Mouse (Mus musculus): ENCODE measurements at regions not wholly inside any gene's neighbourhood (a gene's known extent, or its start where the extent isn't known, plus 50 kb on each side); places are given as distances from the start of the nearest gene placed in this dataset.

DNA sequence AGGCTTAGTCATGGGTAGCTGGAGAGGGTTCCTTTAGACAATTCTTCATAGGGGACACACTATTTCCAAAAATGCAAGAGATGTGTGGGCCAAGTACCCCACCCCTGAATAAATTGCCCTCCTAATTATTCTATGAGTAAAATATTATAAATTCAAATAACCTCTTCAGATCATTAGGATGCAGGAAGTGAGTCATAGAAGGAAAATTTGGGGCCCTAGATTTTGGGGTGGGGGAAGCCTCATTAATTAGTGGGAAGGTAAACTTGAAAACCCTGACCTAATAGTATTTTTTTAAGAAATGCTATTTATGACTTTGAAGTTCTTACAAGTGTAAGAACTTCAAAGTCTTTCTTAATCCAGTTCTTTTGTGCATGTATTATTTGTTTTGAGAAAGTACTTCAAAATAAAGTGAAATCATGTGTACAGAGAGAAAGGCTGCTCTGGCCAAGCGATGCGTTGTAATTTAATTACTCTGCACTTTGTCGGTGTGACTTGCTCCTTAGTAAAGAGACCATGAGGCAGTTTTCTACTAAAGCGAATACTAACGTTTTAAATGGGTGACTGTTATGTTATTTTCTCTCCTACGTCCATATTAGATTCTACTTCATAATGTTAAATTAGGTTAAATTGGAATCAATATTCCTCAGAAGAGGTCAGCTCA is 200.6 kb downstream of the Tgfb2 start:
- DNase-seq (ENCODE audit: low spot score in 2 of 2): no peak

DNA sequence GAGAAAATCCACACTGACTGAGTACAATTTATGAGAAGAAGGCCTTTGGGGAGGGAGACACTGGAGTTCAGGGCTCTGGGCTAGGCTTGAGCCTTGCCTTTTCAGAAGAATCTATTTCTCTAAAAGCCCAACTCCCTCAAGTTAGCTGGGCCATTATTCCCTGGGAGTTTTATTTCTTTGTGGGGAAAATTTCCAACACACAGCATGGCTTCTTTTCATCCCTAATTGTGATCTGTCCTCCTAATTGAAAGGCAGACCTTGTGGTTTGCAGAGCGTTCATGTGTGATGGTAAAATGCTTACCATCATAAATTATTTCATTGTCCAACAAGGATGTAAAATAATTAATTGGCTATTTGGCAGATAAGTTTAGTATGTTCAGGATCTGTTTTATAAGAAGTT is 204.1 kb downstream of the Tgfb2 start:
- DNase-seq (ENCODE audit: low spot score in 2 of 2): no peak

- DNase-seq (ENCODE audit: low spot score in 2 of 2): no peak
These were observed 207.9 kb downstream of the Tgfb2 start for GRCm38 (mm10) chr1:186497872-186498271.

- DNase-seq (ENCODE audit: low spot score in 2 of 2): no peak
These were observed 208.5 kb downstream of the Tgfb2 start for GRCm38 (mm10) chr1:186497333-186497732.

GRCm38 (mm10) chr1:186494411-186494783 is 211.4 kb downstream of the Tgfb2 start:
- no peak for DNase-seq (ENCODE audit: low spot score in 2 of 2)

DNA sequence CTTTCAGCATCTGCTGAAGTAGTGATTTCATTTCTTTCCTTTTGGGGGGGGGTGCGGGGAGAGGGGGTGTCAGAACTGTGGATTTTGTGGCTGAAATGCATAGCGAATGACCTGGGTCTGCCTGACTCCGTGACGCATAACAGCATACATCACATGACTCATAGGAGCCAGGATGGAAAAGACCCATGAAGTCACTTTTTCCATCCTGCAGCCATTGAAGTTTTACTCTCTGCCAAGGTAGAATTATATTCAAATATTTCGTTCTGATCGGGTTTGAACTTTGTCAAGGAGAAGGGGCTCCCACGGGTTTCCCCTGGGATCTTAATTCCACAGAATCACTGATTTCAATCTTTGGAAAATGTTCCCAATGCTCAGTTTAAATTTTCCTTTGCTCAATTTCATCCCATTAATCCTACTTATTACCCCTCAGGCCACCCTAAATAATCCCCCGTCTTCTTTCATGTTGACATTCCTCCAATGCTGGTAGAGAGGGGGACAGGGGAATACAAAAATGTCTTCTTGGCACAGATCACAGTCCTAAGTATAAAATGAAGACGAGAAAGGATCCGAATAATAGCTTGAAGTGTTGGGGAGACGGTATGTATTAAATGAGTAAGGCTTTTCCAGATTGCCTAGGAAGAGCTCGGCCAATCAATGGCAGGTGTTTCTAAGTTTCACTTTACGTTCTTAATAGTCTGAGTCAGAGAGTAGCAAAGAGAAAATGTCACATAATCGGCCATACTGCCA is 212.0 kb downstream of the Tgfb2 start:
- DNase-seq (ENCODE audit: low spot score in 2 of 2): no peak

- DNase-seq (ENCODE audit: low spot score in 2 of 2): no peak
These were observed 223.6 kb downstream of the Tgfb2 start for GRCm38 (mm10) chr1:186482177-186482576.

- no peak for DNase-seq (ENCODE audit: low spot score in 2 of 2)
These were observed 225.8 kb downstream of the Tgfb2 start for GRCm38 (mm10) chr1:186480019-186480418.

- DNase-seq (ENCODE audit: low spot score in 2 of 2): no peak
These were observed 227.2 kb downstream of the Tgfb2 start for GRCm38 (mm10) chr1:186478428-186479238.

GRCm38 (mm10) chr1:186474844-186475243 is 230.9 kb downstream of the Tgfb2 start:
- no peak for DNase-seq (ENCODE audit: low spot score in 2 of 2)

DNA sequence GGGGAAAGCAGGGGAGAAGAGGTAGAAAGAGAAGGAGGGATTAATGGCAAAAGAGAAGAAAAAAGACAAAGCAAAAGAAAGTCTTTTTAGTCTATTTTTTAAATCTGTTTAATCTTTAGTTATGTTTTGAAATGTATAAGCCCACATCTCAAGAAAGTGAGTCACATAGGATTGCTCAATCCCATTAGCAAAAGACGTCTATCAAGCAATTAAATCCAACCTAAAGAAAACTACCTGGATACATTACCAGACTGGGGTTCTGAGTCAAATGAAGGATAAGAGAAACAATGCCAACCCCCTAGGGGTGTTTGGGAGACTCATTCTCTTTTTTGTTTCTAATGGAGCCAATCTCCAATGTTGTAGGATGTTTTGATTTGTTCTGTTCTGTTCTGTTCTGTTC is 231.4 kb downstream of the Tgfb2 start:
- no peak for DNase-seq (ENCODE audit: low spot score in 2 of 2)

GRCm38 (mm10) chr1:186472955-186473354 is 232.8 kb downstream of the Tgfb2 start:
- DNase-seq (ENCODE audit: low spot score in 2 of 2): no peak

DNA sequence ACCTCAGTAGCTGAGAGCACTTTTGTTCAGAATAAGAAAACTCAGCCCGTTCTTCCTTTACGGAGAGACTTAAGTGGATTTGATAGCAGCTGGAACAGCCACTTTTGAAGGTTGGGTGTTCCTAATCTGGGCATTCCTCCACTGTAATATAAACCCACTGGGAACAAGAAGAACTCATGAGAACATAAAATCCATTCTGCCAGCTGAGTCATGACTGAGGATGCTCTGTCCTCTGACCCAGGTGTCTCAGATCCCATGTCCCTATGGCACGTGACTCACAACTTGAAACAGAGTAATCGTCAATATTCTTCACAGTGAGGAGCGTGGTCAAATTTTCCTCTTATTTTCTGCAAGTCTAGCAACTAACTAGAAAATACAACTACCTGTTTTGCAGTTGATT is 240.3 kb downstream of the Tgfb2 start:
- no peak for DNase-seq (ENCODE audit: low spot score in 2 of 2)

GRCm38 (mm10) chr1:186460742-186461141 is 245.0 kb downstream of the Tgfb2 start:
- DNase-seq (ENCODE audit: low spot score in 2 of 2): peak in 1 of 2 experiments; percentile 26

- DNase-seq (ENCODE audit: low spot score in 2 of 2): no peak
These were observed 247.6 kb downstream of the Tgfb2 start for GRCm38 (mm10) chr1:186458099-186458637.

GRCm38 (mm10) chr1:186457098-186457497 is 248.7 kb downstream of the Tgfb2 start:
- no peak for DNase-seq (ENCODE audit: low spot score in 2 of 2)

DNA sequence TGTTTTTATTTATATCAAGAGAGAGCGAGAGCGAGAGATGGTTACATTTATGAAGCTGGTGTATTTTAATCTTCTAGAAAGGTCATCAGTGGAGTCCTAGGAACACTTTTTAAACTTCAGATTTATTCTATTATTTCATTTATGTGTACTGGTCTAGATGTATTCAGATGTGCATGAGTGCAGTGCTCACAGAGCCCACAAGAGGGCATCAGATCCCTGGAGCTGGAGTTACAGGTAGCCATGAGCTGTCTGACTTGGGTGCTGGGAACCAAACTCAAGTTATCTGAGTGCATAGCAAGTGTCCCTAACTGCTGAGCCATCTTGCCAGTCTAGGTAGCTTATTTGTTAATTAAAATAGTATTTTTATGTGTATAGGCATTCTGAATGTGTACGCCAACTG is 249.7 kb downstream of the Tgfb2 start:
- DNase-seq (ENCODE audit: low spot score in 2 of 2): no peak

GRCm38 (mm10) chr1:186455177-186455660 is 250.6 kb downstream of the Tgfb2 start:
- no peak for DNase-seq (ENCODE audit: low spot score in 2 of 2)

GRCm38 (mm10) chr1:186454393-186455085 is 251.2 kb downstream of the Tgfb2 start:
- DNase-seq (ENCODE audit: low spot score in 2 of 2): no peak

DNA sequence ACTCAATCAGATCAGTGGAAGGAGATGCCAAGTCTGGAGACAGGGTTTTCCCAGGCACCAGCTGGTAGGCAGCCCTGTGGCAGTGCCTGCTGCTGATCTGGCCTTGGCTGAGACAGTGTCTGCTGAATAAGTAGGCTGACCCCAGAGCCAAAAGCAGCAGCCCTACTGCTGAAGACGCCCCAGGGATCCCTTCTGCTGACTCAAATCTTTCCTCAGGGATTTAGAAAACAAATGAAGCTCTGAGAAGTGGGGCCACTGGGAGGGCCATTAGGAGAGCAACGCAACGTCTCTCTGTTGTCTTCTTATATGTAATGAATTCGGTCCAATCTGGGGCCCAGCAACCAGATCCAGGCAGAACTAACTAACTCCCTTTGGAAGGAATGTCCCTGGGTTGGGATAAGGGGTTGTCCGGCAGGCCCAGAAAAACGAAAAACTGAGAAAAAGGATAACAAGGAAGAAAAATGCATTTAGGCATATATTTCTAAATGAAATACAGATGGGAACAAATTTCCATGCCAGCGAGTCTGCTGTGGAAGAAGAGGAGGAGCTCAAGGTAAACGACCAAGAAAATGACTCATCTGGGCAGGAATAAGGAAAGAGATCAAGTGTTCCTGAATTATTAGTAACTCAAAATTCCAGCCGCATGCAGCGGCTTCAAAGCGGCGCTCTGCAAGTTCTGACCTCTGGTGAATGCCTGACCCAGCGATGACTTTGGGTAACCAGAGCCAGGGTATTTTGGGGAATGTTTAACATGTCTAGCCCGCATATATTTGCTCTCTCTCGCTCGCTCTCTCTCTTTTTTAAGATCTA is 256.7 kb downstream of the Tgfb2 start:
- DNase-seq (ENCODE audit: low spot score in 2 of 2): peak in 1 of 2 experiments; percentile 6

GRCm38 (mm10) chr1:186447521-186447920 is 258.3 kb downstream of the Tgfb2 start:
- DNase-seq (ENCODE audit: low spot score in 2 of 2): no peak

Data from urinary bladder, postnatal 36 days (tissue).